Mouse (Mus musculus) spleen, adult 2 months (tissue): ENCODE data around the gene Hist1h2bb.

Experiments
- CTCF ChIP-seq: fragments of 200-500 bp; IDR thresholded peaks from 2 replicates; pipeline ENCODE4 v1.5.1; 2011; ENCODE audit warnings: mild to moderate bottlenecking, inconsistent platforms; ENCODE audit not compliant: insufficient read depth, insufficient read length, insufficient replicate concordance; ENCODE audit errors: extremely low read depth
- POLR2A ChIP-seq: fragments of 200-500 bp; IDR thresholded peaks from 2 replicates; pipeline ENCODE4 v1.6.1; 2011; ENCODE audit warnings: low read depth, low read length, inconsistent platforms

DNA sequence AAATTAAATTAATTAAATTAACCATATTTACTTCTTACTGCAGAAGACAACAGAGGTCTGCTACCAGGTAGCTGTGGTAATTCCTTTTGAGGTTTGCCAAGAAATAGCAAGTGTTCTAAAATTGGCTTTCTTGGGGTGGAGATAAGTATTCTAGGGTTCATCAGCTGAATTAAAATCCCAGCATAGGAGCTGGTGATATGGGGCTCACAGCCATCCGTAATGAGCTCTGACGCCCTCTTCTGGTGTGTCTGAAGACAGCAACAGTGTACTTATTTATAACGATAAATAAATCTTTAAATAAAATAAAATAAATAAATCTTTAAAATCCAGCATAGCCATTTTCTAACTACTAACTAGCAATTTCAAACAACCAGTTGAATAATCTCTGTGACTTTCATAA is 46.8 kb upstream of the Hist1h2bb start:
- TF ChIP-seq CTCF (no peak), POLR2A (no peak)
